Mouse (Mus musculus): Measurements from ENCODE around the gene Ppm1k.
"Not testable (repeated sequence)": the region's sequence is repeated elsewhere in the genome, so short reads cannot be mapped to it uniquely, and the experiment has no call there.

Ppm1k gene

GRCm38 (mm10) chr6:57531441-57531840 lies 3.8 kb downstream of the Ppm1k start:
- DNase-seq (ENCODE audit: low spot score), result no peak

GRCm38 (mm10) chr6:57531011-57531410 lies 4.3 kb downstream of the Ppm1k start:
- no peak for DNase-seq (ENCODE audit: low spot score)

GRCm38 (mm10) chr6:57529336-57529845 lies 5.9 kb downstream of the Ppm1k start:
- no peak for DNase-seq (ENCODE audit: low spot score)

GRCm38 (mm10) chr6:57526933-57527332 lies 8.3 kb downstream of the Ppm1k start:
- no peak for DNase-seq (ENCODE audit: low spot score)

- DNase-seq (ENCODE audit: low spot score), result no peak
Observed at GRCm38 (mm10) chr6:57524742-57525141, 10.5 kb downstream of the Ppm1k start.

- DNase-seq (ENCODE audit: low spot score), result no peak
Observed at GRCm38 (mm10) chr6:57520749-57521652, 14.3 kb downstream of the Ppm1k start.

- no peak for DNase-seq (ENCODE audit: low spot score)
Observed at GRCm38 (mm10) chr6:57514035-57514374, 21.3 kb downstream of the Ppm1k start.

GRCm38 (mm10) chr6:57513351-57514034 lies 21.8 kb downstream of the Ppm1k start:
- no peak for DNase-seq (ENCODE audit: low spot score)

- no peak for DNase-seq (ENCODE audit: low spot score)
Observed at GRCm38 (mm10) chr6:57511899-57512298, 23.4 kb downstream of the Ppm1k start.

- DNase-seq (ENCODE audit: low spot score), result no peak
Observed at GRCm38 (mm10) chr6:57503662-57504379, 31.4 kb downstream of the Ppm1k start.

- DNase-seq (ENCODE audit: low spot score), result no peak
Observed at GRCm38 (mm10) chr6:57499209-57499608, 36.1 kb downstream of the Ppm1k start.

GRCm38 (mm10) chr6:57468161-57468560 lies 67.1 kb downstream of the Ppm1k start:
- not testable (repeated sequence) for DNase-seq (ENCODE audit: low spot score)
